Mouse (Mus musculus): ENCODE results near the gene Pde7b. TPM values are rescaled to one million over a fixed set of nuclear protein-coding genes. Genes with fewer than 3 reads are reported as not detected.

The Pde7b gene
- polyA plus RNA-seq, 1 experiment: not detected

GRCm38 (mm10) chr10:20507069-20507468 lies 217.8 kb downstream of the Pde7b start:
- 85% methylated on average over 2 of the region's 2 CpGs for WGBS

GRCm38 (mm10) chr10:20505454-20505853 lies 219.4 kb downstream of the Pde7b start:
- Histone ChIP-seq H3K27ac (ENCODE audit: insufficient read depth, low read depth, low read length) (no peak overlapping the region), H3K4me3 (ENCODE audit: insufficient read depth, low read depth, low read length) (no peak overlapping the region), H3K4me1 (ENCODE audit: control insufficient read depth, insufficient read depth, low read length) (peaks cover 3% of the 10 kb centered on the region; the same call in 1 of the 2 replicates)
- TF ChIP-seq CTCF (IDR thresholded peaks at IDR 0.05; ENCODE audit: insufficient read depth, low read depth, low read length) (no peak), POLR2A (IDR thresholded peaks at IDR 0.05; ENCODE audit: insufficient read depth, low read depth, low read length) (no peak)
- 85% methylated on average over 10 of the region's 10 CpGs for WGBS

More at GRCm38 (mm10) chr10:20507069-20507468, 217.8 kb downstream of the Pde7b start:
- Histone ChIP-seq H3K4me1 (ENCODE audit: control insufficient read depth, insufficient read depth, low read length) (no peaks in the 10 kb centered on the region), H3K27ac (ENCODE audit: insufficient read depth, low read depth, low read length) (no peak overlapping the region), H3K4me3 (ENCODE audit: insufficient read depth, low read depth, low read length) (no peak overlapping the region)
- TF ChIP-seq POLR2A (IDR thresholded peaks at IDR 0.05; ENCODE audit: insufficient read depth, low read depth, low read length) (no peak), CTCF (IDR thresholded peaks at IDR 0.05; ENCODE audit: insufficient read depth, low read depth, low read length) (no peak)

- 82% methylated on average over 3 of the region's 3 CpGs for WGBS
These were observed 220.1 kb downstream of the Pde7b start for GRCm38 (mm10) chr10:20504800-20505199.

GRCm38 (mm10) chr10:20503265-20504025 lies 221.4 kb downstream of the Pde7b start:
- Histone ChIP-seq H3K4me3 (ENCODE audit: insufficient read depth, low read depth, low read length) (no peak overlapping the region), H3K27ac (ENCODE audit: insufficient read depth, low read depth, low read length) (no peak overlapping the region), H3K4me1 (ENCODE audit: control insufficient read depth, insufficient read depth, low read length) (peaks cover 3% of the 10 kb centered on the region; the same call in 1 of the 2 replicates)
- WGBS: 94% methylated on average over 17 of the region's 17 CpGs
- TF ChIP-seq CTCF (IDR thresholded peaks at IDR 0.05; ENCODE audit: insufficient read depth, low read depth, low read length) (no peak), POLR2A (IDR thresholded peaks at IDR 0.05; ENCODE audit: insufficient read depth, low read depth, low read length) (no peak)

More at GRCm38 (mm10) chr10:20504800-20505199, 220.1 kb downstream of the Pde7b start:
- Histone ChIP-seq H3K27ac (ENCODE audit: insufficient read depth, low read depth, low read length) (no peak overlapping the region), H3K4me1 (ENCODE audit: control insufficient read depth, insufficient read depth, low read length) (peaks cover 3% of the 10 kb centered on the region; the same call in 1 of the 2 replicates), H3K4me3 (ENCODE audit: insufficient read depth, low read depth, low read length) (no peak overlapping the region)
- TF ChIP-seq CTCF (IDR thresholded peaks at IDR 0.05; ENCODE audit: insufficient read depth, low read depth, low read length): no peak
- no peak for TF ChIP-seq POLR2A (IDR thresholded peaks at IDR 0.05; ENCODE audit: insufficient read depth, low read depth, low read length)

GRCm38 (mm10) chr10:20501221-20501620 lies 223.7 kb downstream of the Pde7b start:
- no peak overlapping the region for H3K27ac ChIP-seq (ENCODE audit: insufficient read depth, low read depth, low read length)
- H3K4me1 ChIP-seq (ENCODE audit: control insufficient read depth, insufficient read depth, low read length): peaks cover 3% of the 10 kb centered on the region; the same call in 1 of the 2 replicates
- WGBS: 69% methylated on average over 6 of the region's 6 CpGs
- TF ChIP-seq POLR2A (IDR thresholded peaks at IDR 0.05; ENCODE audit: insufficient read depth, low read depth, low read length) (no peak), CTCF (IDR thresholded peaks at IDR 0.05; ENCODE audit: insufficient read depth, low read depth, low read length) (no peak)
- H3K4me3 ChIP-seq (ENCODE audit: insufficient read depth, low read depth, low read length): no peak overlapping the region

GRCm38 (mm10) chr10:20495051-20495450 lies 229.8 kb downstream of the Pde7b start:
- H3K27ac ChIP-seq (ENCODE audit: insufficient read depth, low read depth, low read length): no peak overlapping the region
- WGBS: 87% methylated on average over 4 of the region's 4 CpGs
- no peak overlapping the region for H3K4me3 ChIP-seq (ENCODE audit: insufficient read depth, low read depth, low read length)
- H3K4me1 ChIP-seq (ENCODE audit: control insufficient read depth, insufficient read depth, low read length): peaks cover 5% of the 10 kb centered on the region
- TF ChIP-seq CTCF (IDR thresholded peaks at IDR 0.05; ENCODE audit: insufficient read depth, low read depth, low read length) (no peak), POLR2A (IDR thresholded peaks at IDR 0.05; ENCODE audit: insufficient read depth, low read depth, low read length) (no peak)

- Histone ChIP-seq H3K4me3 (ENCODE audit: insufficient read depth, low read depth, low read length) (no peak overlapping the region), H3K27ac (ENCODE audit: insufficient read depth, low read depth, low read length) (no peak overlapping the region), H3K4me1 (ENCODE audit: control insufficient read depth, insufficient read depth, low read length) (peaks cover 5% of the 10 kb centered on the region)
- TF ChIP-seq CTCF (IDR thresholded peaks at IDR 0.05; ENCODE audit: insufficient read depth, low read depth, low read length) (no peak), POLR2A (IDR thresholded peaks at IDR 0.05; ENCODE audit: insufficient read depth, low read depth, low read length) (no peak)
- WGBS: 88% methylated on average over 5 of the region's 5 CpGs
These were observed 230.9 kb downstream of the Pde7b start for GRCm38 (mm10) chr10:20493826-20494455.

- TF ChIP-seq CTCF (IDR thresholded peaks at IDR 0.05; ENCODE audit: insufficient read depth, low read depth, low read length) (no peak), POLR2A (IDR thresholded peaks at IDR 0.05; ENCODE audit: insufficient read depth, low read depth, low read length) (no peak)
- no peak overlapping the region for H3K27ac ChIP-seq (ENCODE audit: insufficient read depth, low read depth, low read length)
- WGBS: 69% methylated on average over 11 of the region's 11 CpGs
These were observed 232.5 kb downstream of the Pde7b start for GRCm38 (mm10) chr10:20492216-20492964.

More at GRCm38 (mm10) chr10:20492216-20492964, 232.5 kb downstream of the Pde7b start:
- Histone ChIP-seq H3K4me3 (ENCODE audit: insufficient read depth, low read depth, low read length) (no peak overlapping the region), H3K4me1 (ENCODE audit: control insufficient read depth, insufficient read depth, low read length) (peaks cover 5% of the 10 kb centered on the region)
